Comparison of ENCODE assay signal across 24 mouse cellular contexts in the genomic region with DNA sequence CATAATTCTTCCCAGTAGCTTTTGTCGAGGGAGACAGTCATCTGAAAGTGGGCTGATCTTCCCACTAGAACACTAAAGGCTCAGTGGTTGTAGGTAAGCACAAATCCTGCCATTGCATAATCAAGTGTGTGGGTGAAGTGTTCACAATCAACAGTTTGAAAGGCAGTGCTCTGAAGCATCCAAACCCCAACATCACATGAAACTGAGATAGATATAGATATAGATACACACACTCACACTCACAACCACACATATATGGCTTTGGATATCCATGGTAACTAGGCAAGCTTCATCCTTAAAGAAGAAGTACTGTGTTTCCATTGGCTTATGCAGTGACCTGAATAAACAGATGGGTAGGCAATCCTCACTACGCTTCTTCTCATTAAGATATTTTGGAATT. TPM values are rescaled to one million over a fixed set of nuclear protein-coding genes. Genes with fewer than 3 reads are reported as not detected.
A peak's percentile ranks its signal among the peaks of the same experiment; 100 is the strongest.
DNase-seq lines count a peak whose midpoint lies in the region; ATAC-seq and TF ChIP-seq lines count a peak whose summit lies in the region.
"Had no signal": no experiment of that assay in that cellular context is flagged by ENCODE, and none has a peak within 500 bp of the region (broad histone marks: within the 10 kb centered on the region; RNA-seq: fewer than 3 reads in every experiment).

No protein-coding gene starts in this region.

- H3K4me2 ChIP-seq in forebrain, embryonic 14.5 days (ENCODE audit: low read length): no peak overlapping the region
- H3K4me2 ChIP-seq: hindbrain, embryonic 12.5 days; neural tube, embryonic 13.5 days had no signal

- peak; percentile 68 for DNase-seq in left cerebral cortex, adult 11 months (ENCODE audit: low spot score)
- no peak for DNase-seq in left cerebral cortex, postnatal 4 days
- DNase-seq in layer of hippocampus, adult 2 months (ENCODE audit: low spot score in 2 of 2): peak; percentile 21 to 45
- DNase-seq in left cerebral cortex, adult 18-20 months (ENCODE audit: low spot score in 2 of 2): peak; percentile 50 to 52
- DNase-seq in right cerebral cortex, postnatal 25 days: peak; percentile 29
- no peak for DNase-seq in T-cell, adult 2 months (ENCODE audit: low spot score)
- DNase-seq in forebrain, embryonic 14.5 days (ENCODE audit: low spot score): no peak
- DNase-seq in cerebellum, postnatal 25 days: no peak
- DNase-seq: adrenal gland, adult 8-10 months; cerebellum, adult 8-10 months; gastrocnemius, postnatal 25 days; heart, adult 2 months; kidney, adult 18-20 months; retina, postnatal 1 day; spleen, adult 18-20 months; thymus, postnatal 14 days had no signal

- no peaks in the 10 kb centered on the region for H3K4me1 ChIP-seq in forebrain, embryonic 14.5 days (ENCODE audit: control insufficient read depth, insufficient read depth, low read length)
- H3K4me1 ChIP-seq: embryonic facial prominence, embryonic 10.5 days; hindbrain, embryonic 12.5 days; midbrain, embryonic 10.5 days; neural tube, embryonic 13.5 days had no signal

- no peaks in the 10 kb centered on the region for H3K9me3 ChIP-seq in forebrain, embryonic 14.5 days (replicated peaks; ENCODE audit: control insufficient read depth, low read length)
- H3K9me3 ChIP-seq: embryonic facial prominence, embryonic 10.5 days; hindbrain, embryonic 12.5 days; midbrain, embryonic 10.5 days; neural tube, embryonic 13.5 days had no signal

- H3K27me3 ChIP-seq in forebrain, embryonic 14.5 days (replicated peaks; ENCODE audit: control insufficient read depth, insufficient read depth, low read length): no peaks in the 10 kb centered on the region
- H3K27me3 ChIP-seq: hindbrain, embryonic 12.5 days; neural tube, embryonic 13.5 days had no signal

- H3K36me3 ChIP-seq in forebrain, embryonic 14.5 days (ENCODE audit: control insufficient read depth, insufficient read depth, low read length): peaks cover 26% of the 10 kb centered on the region

- ATAC-seq in forebrain, embryonic 14.5 days: no peak
- ATAC-seq: activated CD4-positive, CD25-positive, alpha-beta regulatory T cell, adult 4 months; inflammation-experienced regulatory T-cells, adult 6 months; midbrain, embryonic 16.5 days had no signal

- H3K4me3 ChIP-seq in layer of hippocampus, adult 2 months: no peak overlapping the region
- H3K4me3 ChIP-seq in forebrain, embryonic 14.5 days (ENCODE audit: low read depth, low read length): no peak overlapping the region
- H3K4me3 ChIP-seq: embryonic facial prominence, embryonic 10.5 days; heart, adult 2 months; hindbrain, embryonic 12.5 days; midbrain, embryonic 10.5 days; myocyte; neural tube, embryonic 13.5 days had no signal

- H3K9ac ChIP-seq in forebrain, embryonic 14.5 days (ENCODE audit: low read length): no peak overlapping the region
- H3K9ac ChIP-seq: hindbrain, embryonic 12.5 days; neural tube, embryonic 13.5 days had no signal

- peak overlapping the region; percentile 40; the same call in 1 of the 2 replicates for H3K27ac ChIP-seq in layer of hippocampus, adult 2 months
- no peak overlapping the region for H3K27ac ChIP-seq in forebrain, embryonic 14.5 days (ENCODE audit: low read depth, low read length)
- H3K27ac ChIP-seq: embryonic facial prominence, embryonic 10.5 days; heart, adult 2 months; hindbrain, embryonic 12.5 days; midbrain, embryonic 10.5 days; neural tube, embryonic 13.5 days had no signal

- intact Hi-C loops in left cerebral cortex, postnatal 4 days (cut with DNase I): no loop called here

- 89% methylated on average over 2 of the region's 2 CpGs for WGBS in forebrain, embryonic 14.5 days

- no peak for TF ChIP-seq CTCF in layer of hippocampus, adult 2 months (conservative IDR thresholded peaks at IDR 0.05)

RNA-seq across cellular contexts. Expression of gene Armh3, which starts 50.5 kb away (rescaled TPM):
- total RNA-seq in left cerebral cortex, postnatal 4 days (2021): 10 to 100 TPM; 25.6 to 27.1 TPM
- 10 to 100 TPM; 19.0 to 20.6 TPM for total RNA-seq in layer of hippocampus, adult 2 months (2021)
- total RNA-seq in left cerebral cortex, adult 18-20 months (2021): 10 to 100 TPM; 17.5 to 20.2 TPM
- 17.0 and 19.4 TPM in 2 replicates for polyA plus RNA-seq in forebrain, embryonic 14.5 days (2014; fragmentation: Nextera tagmentation; extraction: Ambion mirVana)

RNA-seq across cellular contexts. Expression of gene Hps6, which starts 55.5 kb away (rescaled TPM):
- total RNA-seq in left cerebral cortex, postnatal 4 days (2021): 1 to 10 TPM; 4.3 to 4.5 TPM
- total RNA-seq in layer of hippocampus, adult 2 months (2021): 1 to 10 TPM; 6.3 to 8.2 TPM
- total RNA-seq in left cerebral cortex, adult 18-20 months (2021): 1 to 10 TPM; 7.8 to 8.4 TPM
- polyA plus RNA-seq in forebrain, embryonic 14.5 days (2014; fragmentation: Nextera tagmentation; extraction: Ambion mirVana): 0.98 and 1.4 TPM in 2 replicates

Comparison
In these comparisons a context has a peak if more than half of its experiments do, and no peak if none do; other contexts are left out.
1. DNase-seq: peak in left cerebral cortex, adult 11 months (single experiment), layer of hippocampus, adult 2 months (2 of 2), left cerebral cortex, adult 18-20 months (2 of 2) and right cerebral cortex, postnatal 25 days (single experiment); none in left cerebral cortex, postnatal 4 days (single experiment), T-cell, adult 2 months (single experiment), forebrain, embryonic 14.5 days (single experiment) and cerebellum, postnatal 25 days (0 of 2).